Mouse (Mus musculus) neural tube, embryonic 11.5 days (tissue): ENCODE measurements around the gene Sinhcaf. TPM values are rescaled to one million over a fixed set of nuclear protein-coding genes. Genes with fewer than 3 reads are reported as not detected.
"Not testable (repeated sequence)": the region's sequence is repeated elsewhere in the genome, so short reads cannot be mapped to it uniquely, and the experiment has no call there.

Source experiments
- ATAC-seq: fragments of 200-750 bp; cut with Nextera tagmentation; 2 replicates; pipeline ENCODE4 v1.8.0; 2017; ENCODE audit warnings: moderate number of reproducible peaks, mild to moderate bottlenecking, moderate TSS enrichment, moderate library complexity; ENCODE audit not compliant: insufficient read depth, low FRiP score, low TSS enrichment
- DNase-seq: peaks from one replicate; pipeline ENCODE4 v3.0.0-alpha.2; 2015; ENCODE audit warnings: low spot score
- H3K27ac ChIP-seq: fragments of 300-500 bp; sonication (generic); 2 replicates; pipeline ENCODE4 v1.5.1; 2014; ENCODE audit warnings: low read depth, mild to moderate bottlenecking, low read length
- H3K27me3 ChIP-seq: fragments of 300-500 bp; sonication (generic); 2 replicates; pipeline ENCODE4 v1.6.1; 2014; ENCODE audit warnings: mild to moderate bottlenecking, low read length, mixed read lengths; ENCODE audit not compliant: control insufficient read depth, insufficient read depth
- H3K36me3 ChIP-seq: fragments of 300-500 bp; sonication (generic); 2 replicates; pipeline ENCODE4 v1.6.1; 2014; ENCODE audit warnings: mild to moderate bottlenecking, low read length, moderate library complexity, mixed read lengths; ENCODE audit not compliant: control insufficient read depth, insufficient read depth
- H3K4me1 ChIP-seq: fragments of 300-500 bp; sonication (generic); 2 replicates; pipeline ENCODE4 v1.6.1; 2014; ENCODE audit warnings: low read length, mixed read lengths; ENCODE audit not compliant: control insufficient read depth, insufficient read depth
- H3K4me2 ChIP-seq: fragments of 300-500 bp; sonication (generic); 2 replicates; pipeline ENCODE4 v1.6.1; 2014; ENCODE audit warnings: low read depth, mild to moderate bottlenecking, moderate library complexity
- H3K4me3 ChIP-seq: fragments of 300-500 bp; sonication (generic); 2 replicates; pipeline ENCODE4 v1.5.1; 2014; ENCODE audit warnings: low read depth, low read length
- H3K9ac ChIP-seq: fragments of 300-500 bp; sonication (generic); 2 replicates; pipeline ENCODE4 v1.6.1; 2014; ENCODE audit warnings: mild to moderate bottlenecking, low read length
- H3K9me3 ChIP-seq: fragments of 300-500 bp; sonication (generic); 2 replicates; pipeline ENCODE4 v1.6.1; 2016; ENCODE audit warnings: low read length; ENCODE audit not compliant: control insufficient read depth
- WGBS: fragments of 180-500 bp; shearing (Covaris S2); extraction: QIAGEN DNeasy Blood & Tissue Kit; methylation state at CpG from one replicate; pipeline ENCODE4 v1.1.7; 2014; 5-methylcytosine and 5-hydroxymethylcytosine counted together
- polyA plus RNA-seq: library from polyadenylated mRNA; unstranded; fragments of >200 nt; fragmentation: Nextera tagmentation; extraction: Ambion mirVana; gene quantifications from 2 replicates; pipeline ENCODE4 v1.2.1, GENCODE M21; 2014

Sinhcaf gene
- polyA plus RNA-seq, 1 experiment from 2014 or later = 270 TPM

- H3K27me3 ChIP-seq, H3K4me3 ChIP-seq, H3K4me2 ChIP-seq, H3K9ac ChIP-seq, DNase-seq, H3K9me3 ChIP-seq, H3K27ac ChIP-seq, H3K36me3 ChIP-seq, H3K4me1 ChIP-seq, ATAC-seq: not testable (repeated sequence)
- WGBS = 83% methylated on average over 8 of the region's 8 CpGs
Observed at GRCm38 (mm10) chr6:148911906-148912305, 34.4 kb downstream of the Sinhcaf start.

DNA sequence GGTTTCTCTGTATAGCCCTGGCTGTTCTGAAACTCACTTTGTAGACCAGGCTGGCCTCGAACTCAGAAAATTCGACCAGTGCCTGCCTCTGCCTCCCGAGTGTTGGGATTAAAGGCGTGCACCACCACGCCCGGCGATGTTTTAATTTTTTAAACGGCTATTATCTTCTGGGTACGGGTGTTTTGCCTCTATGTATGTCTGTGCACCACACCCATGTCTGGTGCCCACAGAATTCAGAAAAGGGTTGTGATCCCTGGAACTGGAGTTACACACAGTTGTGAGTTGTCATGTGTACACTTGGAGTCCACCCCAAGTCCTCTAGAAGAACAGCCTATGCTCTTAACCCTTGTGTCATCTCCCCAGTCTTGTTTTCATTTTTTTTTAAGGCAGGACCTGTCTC, 39.3 kb downstream of the Sinhcaf start:
- 92% methylated on average over 9 of the region's 9 CpGs for WGBS
- no peak for DNase-seq
- H3K4me2 ChIP-seq = no peak overlapping the region
- H3K27ac ChIP-seq = no peak overlapping the region
- ATAC-seq = no peak
- H3K36me3 ChIP-seq = no peaks in the 10 kb centered on the region
- H3K4me1 ChIP-seq = no peaks in the 10 kb centered on the region
- no peak overlapping the region for H3K4me3 ChIP-seq
- no peaks in the 10 kb centered on the region for H3K9me3 ChIP-seq
- H3K9ac ChIP-seq = no peak overlapping the region
- H3K27me3 ChIP-seq = no peaks in the 10 kb centered on the region

GRCm38 (mm10) chr6:148902728-148903127, 43.5 kb downstream of the Sinhcaf start:
- no peaks in the 10 kb centered on the region for H3K9me3 ChIP-seq
- H3K4me3 ChIP-seq = no peak overlapping the region
- 64% methylated on average over 3 of the region's 3 CpGs for WGBS
- H3K27me3 ChIP-seq = no peaks in the 10 kb centered on the region
- DNase-seq = no peak
- H3K4me1 ChIP-seq = no peaks in the 10 kb centered on the region
- no peak for ATAC-seq
- H3K9ac ChIP-seq = no peak overlapping the region
- no peaks in the 10 kb centered on the region for H3K36me3 ChIP-seq
- no peak overlapping the region for H3K4me2 ChIP-seq
- no peak overlapping the region for H3K27ac ChIP-seq

DNA sequence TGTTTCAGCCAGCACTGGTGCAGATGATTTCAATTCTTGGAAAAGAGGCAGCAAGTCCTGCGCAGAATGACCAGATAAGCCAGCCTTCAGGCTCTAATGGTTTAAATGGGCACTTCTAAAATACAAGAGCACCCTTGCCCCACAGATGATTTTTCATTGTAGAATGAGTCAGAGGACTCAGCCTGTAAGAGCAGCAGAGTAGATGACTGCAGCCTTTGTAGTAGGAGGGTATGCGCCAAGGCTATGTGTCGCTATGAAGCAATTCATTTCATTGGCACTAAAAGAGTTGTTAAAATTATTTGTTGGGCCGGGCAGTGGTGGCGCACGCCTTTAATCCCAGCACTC, 49.8 kb downstream of the Sinhcaf start:
- H3K4me2 ChIP-seq = peak overlapping the region; percentile 94
- 57% methylated on average over 6 of the region's 6 CpGs for WGBS
- H3K9me3 ChIP-seq = no peaks in the 10 kb centered on the region
- peak overlapping the region; percentile 75 for H3K4me3 ChIP-seq
- ATAC-seq (peak; percentile 14), DNase-seq (no peak)
- H3K9ac ChIP-seq = peak overlapping the region; percentile 75
- no peaks in the 10 kb centered on the region for H3K27me3 ChIP-seq
- H3K27ac ChIP-seq = peak overlapping the region; percentile 57; the same call in 1 of the 2 replicates
- H3K4me1 ChIP-seq = no peaks in the 10 kb centered on the region; the same call in 1 of the 2 replicates
- H3K36me3 ChIP-seq = no peaks in the 10 kb centered on the region

DNA sequence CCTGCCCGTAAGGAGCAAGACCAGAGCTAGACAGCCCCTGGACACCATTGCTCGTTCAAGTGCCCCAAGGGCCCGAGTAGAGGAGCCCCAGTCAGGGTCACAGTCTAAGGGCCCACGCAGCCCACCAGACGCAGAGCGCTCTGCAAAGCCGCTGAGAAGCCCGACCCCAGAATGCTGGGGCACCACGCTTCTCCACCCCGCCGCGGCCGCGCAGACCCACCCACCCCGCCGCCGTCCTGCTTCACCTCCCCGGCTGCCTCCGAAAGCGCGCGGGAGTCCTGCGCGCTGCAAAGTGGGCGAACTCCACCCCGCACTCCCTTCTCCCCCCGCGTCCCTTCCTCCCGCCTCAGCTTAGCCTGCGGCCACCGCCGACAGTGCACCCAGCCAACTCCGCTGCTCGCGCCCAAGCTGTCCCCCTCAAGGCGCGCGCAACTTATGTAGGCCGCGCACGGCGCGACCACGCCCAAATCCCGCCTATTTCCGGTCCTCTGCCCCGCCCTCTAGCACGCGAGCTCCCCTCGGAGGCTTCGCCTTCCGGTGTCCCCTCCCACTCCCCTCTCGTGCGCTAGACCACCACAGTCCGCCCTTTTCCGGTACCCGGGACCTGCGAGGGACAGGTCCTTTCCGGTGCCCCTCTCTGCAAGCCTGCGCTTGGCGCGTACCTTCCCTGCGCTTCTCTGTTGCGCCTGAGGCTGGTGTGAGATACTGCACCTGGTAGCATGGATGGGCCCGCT, 50.3 kb downstream of the Sinhcaf start, which contains the start of gene Caprin2:
TSS of gene Caprin2 (minus strand) at position 465 of the 734 bp plus-strand sequence.
- no peaks in the 10 kb centered on the region for H3K9me3 ChIP-seq
- H3K36me3 ChIP-seq = no peaks in the 10 kb centered on the region
- H3K27ac ChIP-seq = peak within 1 kb of the TSS; percentile 57; the same call in 1 of the 2 replicates
- under 1% methylated on average over 54 of the region's 65 CpGs for WGBS
- ATAC-seq (peak; percentile 99), DNase-seq (peak; percentile 97)
- peak within 1 kb of the TSS; percentile 75 for H3K4me3 ChIP-seq
- H3K27me3 ChIP-seq = no peaks in the 10 kb centered on the region
- peak within 1 kb of the TSS; percentile 94 for H3K4me2 ChIP-seq
- H3K4me1 ChIP-seq = no peaks in the 10 kb centered on the region; the same call in 1 of the 2 replicates
- peak within 1 kb of the TSS; percentile 75 for H3K9ac ChIP-seq

- H3K9ac ChIP-seq = peak overlapping the region; percentile 75
- no peak; the same call in 1 of the 2 replicates for ATAC-seq
- DNase-seq = no peak
- WGBS = 18% methylated on average over 18 of the region's 18 CpGs
- peak overlapping the region; percentile 94 for H3K4me2 ChIP-seq
- H3K9me3 ChIP-seq = no peaks in the 10 kb centered on the region
- H3K27me3 ChIP-seq = no peaks in the 10 kb centered on the region
- no peaks in the 10 kb centered on the region for H3K36me3 ChIP-seq
- H3K27ac ChIP-seq = peak overlapping the region; percentile 44; the same call in 1 of the 2 replicates
- H3K4me3 ChIP-seq = peak overlapping the region; percentile 75
- no peaks in the 10 kb centered on the region; the same call in 1 of the 2 replicates for H3K4me1 ChIP-seq
Observed at GRCm38 (mm10) chr6:148894888-148895772, 51.1 kb downstream of the Sinhcaf start.

DNA sequence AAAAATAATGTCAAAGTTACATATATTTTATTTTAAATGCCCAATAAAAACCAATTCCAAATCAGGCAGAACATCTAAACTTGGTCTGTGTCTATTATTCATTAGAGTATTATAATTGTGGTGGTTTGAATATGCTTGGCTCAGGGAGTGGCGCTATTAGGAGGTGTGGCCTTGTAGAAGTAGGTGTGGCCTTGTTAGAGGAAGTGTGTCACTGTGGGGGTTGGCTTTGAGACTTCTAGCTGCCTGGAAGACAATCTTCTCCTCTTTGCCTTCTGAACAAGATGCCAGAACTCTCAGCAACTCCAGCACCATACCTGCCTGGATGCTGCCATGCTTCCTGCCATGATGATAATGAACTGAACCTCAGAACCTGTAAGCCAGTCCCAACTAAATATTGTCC, 72.4 kb downstream of the Sinhcaf start:
- Histone ChIP-seq H3K9me3 (no peaks in the 10 kb centered on the region), H3K4me1 (no peaks in the 10 kb centered on the region), H3K4me3 (no peak overlapping the region), H3K36me3 (no peaks in the 10 kb centered on the region), H3K9ac (no peak overlapping the region), H3K27me3 (no peaks in the 10 kb centered on the region), H3K27ac (no peak overlapping the region), H3K4me2 (no peak overlapping the region)
- DNase-seq (no peak), ATAC-seq (no peak)
- 79% methylated on average over 1 of the region's 1 CpGs for WGBS
